In the genomic region with DNA sequence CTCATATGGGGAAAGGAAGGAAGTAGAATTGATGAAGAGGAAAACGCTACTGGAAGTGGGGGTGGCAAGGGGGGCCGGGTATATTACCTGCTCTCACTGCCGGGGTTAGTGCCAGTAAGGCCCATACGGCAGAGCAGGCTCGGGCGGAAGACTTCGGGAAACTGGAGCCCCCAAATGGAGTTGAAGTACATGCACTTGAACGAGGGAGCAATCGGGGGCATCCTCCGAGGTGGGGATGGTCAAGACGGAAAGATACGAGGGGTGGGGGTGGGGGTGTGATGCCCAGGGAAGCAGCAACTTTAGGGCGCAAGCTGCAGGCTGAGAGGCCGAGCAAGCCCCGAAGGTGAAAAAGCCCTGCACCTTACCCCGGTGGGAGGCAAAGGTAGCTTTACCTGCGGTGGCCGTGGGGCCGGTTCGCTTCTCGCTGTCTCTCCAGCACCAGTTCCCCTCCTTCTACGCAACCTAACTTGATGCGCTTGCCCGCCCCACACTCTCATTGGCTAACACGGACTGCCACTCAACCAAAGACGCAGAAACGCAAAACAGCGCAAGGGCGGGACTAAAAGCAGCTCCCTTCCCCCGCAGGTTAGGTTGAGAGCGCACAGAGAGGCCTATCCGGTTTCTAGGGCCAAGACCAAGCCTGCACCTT, we compare ENCODE assay signal across 8 mouse cellular contexts. TPM values are rescaled to one million over a fixed set of nuclear protein-coding genes. Genes with fewer than 3 reads are reported as not detected.
DNase-seq lines count a peak whose midpoint lies in the region; ATAC-seq lines count a peak whose summit lies in the region.

No protein-coding gene starts in this region.

- 0 out of 2 replicates have a peak, but pooled peaks cover 3% of the 10 kb centered on the region for H3K36me3 ChIP-seq in hindbrain, embryonic 12.5 days

- peak overlapping the region; percentile 69 for H3K4me3 ChIP-seq in hindbrain, embryonic 12.5 days

- H3K4me2 ChIP-seq in hindbrain, embryonic 12.5 days (replicated peaks) = peak overlapping the region; percentile 87

- WGBS in hindbrain, embryonic 12.5 days = 0% methylated on average over 32 of the region's 32 CpGs

- peak overlapping the region; percentile 62 for H3K27ac ChIP-seq in hindbrain, embryonic 12.5 days

- peaks cover 14% of the 10 kb centered on the region for H3K4me1 ChIP-seq in hindbrain, embryonic 12.5 days

- peak overlapping the region; percentile 79 for H3K9ac ChIP-seq in hindbrain, embryonic 12.5 days

- peak; percentile 99 for DNase-seq in NIH3T3 (ENCODE audit: low read depth)
- peak; percentile 99 to 100 for DNase-seq in cerebellum, postnatal 10 days
- DNase-seq in frontal cortex, postnatal 10 days (ENCODE audit: low spot score in 2 of 2) = peak; percentile 96 to 97
- DNase-seq in layer of hippocampus, postnatal 14 days (ENCODE audit: low spot score in 2 of 2) = peak; percentile 98 to 99
- DNase-seq in lung, postnatal 14 days = peak; percentile 100
- DNase-seq in retina, adult 2 months (ENCODE audit: low read depth, low spot score) = peak; percentile 100
- DNase-seq in thymus, postnatal 36 days = peak; percentile 99 to 100

- no peaks in the 10 kb centered on the region for H3K27me3 ChIP-seq in hindbrain, embryonic 12.5 days

- no peaks in the 10 kb centered on the region for H3K9me3 ChIP-seq in hindbrain, embryonic 12.5 days (replicated peaks)

- peak; percentile 100 for ATAC-seq in hindbrain, embryonic 12.5 days (ENCODE audit: low FRiP score)

RNA-seq across cellular contexts. Expression of a gene that starts 13.4 kb away (rescaled TPM):
- polyA plus RNA-seq in hindbrain, embryonic 12.5 days (2016; fragmentation: Nextera tagmentation; extraction: Ambion mirVana) = 57.4 and 57.7 TPM in 2 replicates
- 100 to 1,000 TPM; 110 to 124 TPM for total RNA-seq in layer of hippocampus, postnatal 14 days (2021)

RNA-seq across cellular contexts. Expression of a gene that starts 34.8 kb away (rescaled TPM):
- 51.1 and 57.3 TPM in 2 replicates for polyA plus RNA-seq in hindbrain, embryonic 12.5 days (2016; fragmentation: Nextera tagmentation; extraction: Ambion mirVana)
- 10 to 100 TPM; 56.1 to 63.3 TPM for total RNA-seq in layer of hippocampus, postnatal 14 days (2021)

RNA-seq across cellular contexts. Expression of a gene that starts 35.2 kb away (rescaled TPM):
- polyA plus RNA-seq in hindbrain, embryonic 12.5 days (2016; fragmentation: Nextera tagmentation; extraction: Ambion mirVana) = 40.6 and 51.9 TPM in 2 replicates
- total RNA-seq in layer of hippocampus, postnatal 14 days (2021) = 10 to 100 TPM; 34.6 to 38.0 TPM

RNA-seq across cellular contexts. Expression of a gene that starts 46.9 kb away (rescaled TPM):
- 68.3 and 72.3 TPM in 2 replicates for polyA plus RNA-seq in hindbrain, embryonic 12.5 days (2016; fragmentation: Nextera tagmentation; extraction: Ambion mirVana)
- total RNA-seq in layer of hippocampus, postnatal 14 days (2021) = 10 to 100 TPM; 48.3 TPM

Comparison
In these comparisons a context has a peak if more than half of its experiments do, and no peak if none do; other contexts are left out.
1. Peak in every context shown above with its lines: DNase-seq, ATAC-seq, H3K4me3 ChIP-seq and H3K27ac ChIP-seq.